Mouse (Mus musculus): ENCODE data around the gene Kcnq2.

GRCm38 (mm10) chr2:181038644-181039355 lies 96.3 kb downstream of the Kcnq2 start:
- TF ChIP-seq CTCF (IDR thresholded peaks at IDR 0.05; ENCODE audit: control insufficient read depth, insufficient read depth, low read length) (no peak), POLR2A (IDR thresholded peaks at IDR 0.05; ENCODE audit: borderline replicate concordance, control insufficient read depth, low read depth, low read length) (no peak)

All from bone marrow, adult 2 months (tissue).